In genomic region chr4:106785345-106785744, GRCm38 (mm10) we compare ENCODE assay signal across 11 mouse cellular contexts. TPM values are rescaled to one million over a fixed set of nuclear protein-coding genes. Genes with fewer than 3 reads are reported as not detected.
DNase-seq lines count a peak whose midpoint lies in the region; ATAC-seq lines count a peak whose summit lies in the region.
"Had no signal": no experiment of that assay in that cellular context is flagged by ENCODE, and none has a peak within 500 bp of the region (broad histone marks: within the 10 kb centered on the region; RNA-seq: fewer than 3 reads in every experiment).

No protein-coding gene starts in this region.

- WGBS in heart, embryonic 15.5 days = 79% methylated on average over 7 of the region's 7 CpGs
- WGBS in embryonic facial prominence, embryonic 12.5 days = 61% methylated on average over 7 of the region's 7 CpGs
- WGBS in hindbrain, embryonic 13.5 days = 37% methylated on average over 7 of the region's 7 CpGs
- WGBS in midbrain, embryonic 13.5 days = 42% methylated on average over 7 of the region's 7 CpGs

- H3K4me3 ChIP-seq in heart, embryonic 15.5 days = no peak overlapping the region
- H3K4me3 ChIP-seq in embryonic facial prominence, embryonic 12.5 days = no peak overlapping the region
- H3K4me3 ChIP-seq in hindbrain, embryonic 13.5 days = no peak overlapping the region
- no peak overlapping the region for H3K4me3 ChIP-seq in midbrain, embryonic 13.5 days (replicated peaks)

- H3K4me1 ChIP-seq in heart, embryonic 15.5 days (replicated peaks) = peaks cover 60% of the 10 kb centered on the region
- peaks cover 67% of the 10 kb centered on the region for H3K4me1 ChIP-seq in embryonic facial prominence, embryonic 12.5 days
- H3K4me1 ChIP-seq in hindbrain, embryonic 13.5 days (replicated peaks) = peaks cover 60% of the 10 kb centered on the region
- peaks cover 52% of the 10 kb centered on the region for H3K4me1 ChIP-seq in midbrain, embryonic 13.5 days (replicated peaks)

- H3K4me2 ChIP-seq in heart, embryonic 15.5 days = no peak overlapping the region
- no peak overlapping the region for H3K4me2 ChIP-seq in embryonic facial prominence, embryonic 12.5 days (replicated peaks)
- H3K4me2 ChIP-seq in hindbrain, embryonic 13.5 days = no peak overlapping the region
- no peak overlapping the region; the same call in 1 of the 2 replicates for H3K4me2 ChIP-seq in midbrain, embryonic 13.5 days (replicated peaks)

- H3K9me3 ChIP-seq in heart, embryonic 15.5 days (replicated peaks) = no peaks in the 10 kb centered on the region
- no peaks in the 10 kb centered on the region for H3K9me3 ChIP-seq in embryonic facial prominence, embryonic 12.5 days
- H3K9me3 ChIP-seq in hindbrain, embryonic 13.5 days = no peaks in the 10 kb centered on the region
- H3K9me3 ChIP-seq in midbrain, embryonic 13.5 days = no peaks in the 10 kb centered on the region

- H3K36me3 ChIP-seq in heart, embryonic 15.5 days = no peaks in the 10 kb centered on the region
- H3K36me3 ChIP-seq in embryonic facial prominence, embryonic 12.5 days = no peaks in the 10 kb centered on the region
- no peaks in the 10 kb centered on the region for H3K36me3 ChIP-seq in hindbrain, embryonic 13.5 days
- no peaks in the 10 kb centered on the region for H3K36me3 ChIP-seq in midbrain, embryonic 13.5 days

- peak overlapping the region; percentile 85 for H3K27ac ChIP-seq in heart, embryonic 15.5 days
- peak overlapping the region; percentile 94 for H3K27ac ChIP-seq in embryonic facial prominence, embryonic 12.5 days
- H3K27ac ChIP-seq in hindbrain, embryonic 13.5 days = peak overlapping the region; percentile 88
- peak overlapping the region; percentile 87 for H3K27ac ChIP-seq in midbrain, embryonic 13.5 days

- no peak for DNase-seq in heart, adult 8-10 months (ENCODE audit: low spot score)
- no peak for DNase-seq in layer of hippocampus, postnatal 14 days (ENCODE audit: low spot score in 2 of 2)
- DNase-seq in layer of hippocampus, adult 18-20 months (ENCODE audit: low spot score in 2 of 2) = no peak
- DNase-seq in ovary, postnatal 10 days (ENCODE audit: low spot score) = no peak
- DNase-seq: thymus, postnatal 36 days had no signal

- ATAC-seq in heart, embryonic 15.5 days (replicated peaks; ENCODE audit: insufficient number of reproducible peaks, insufficient read depth, low FRiP score, low read depth) = no peak
- ATAC-seq in embryonic facial prominence, embryonic 12.5 days (ENCODE audit: insufficient number of reproducible peaks, insufficient read depth, low FRiP score, low TSS enrichment) = no peak
- peak; percentile 44; the same call in 1 of the 2 replicates for ATAC-seq in hindbrain, embryonic 13.5 days (ENCODE audit: low FRiP score)
- ATAC-seq in midbrain, embryonic 13.5 days = peak; percentile 59
- ATAC-seq: CD4-positive, CD25-positive, alpha-beta regulatory T cell, adult 4 months had no signal

- H3K9ac ChIP-seq in heart, embryonic 15.5 days = no peak overlapping the region
- no peak overlapping the region for H3K9ac ChIP-seq in embryonic facial prominence, embryonic 12.5 days
- H3K9ac ChIP-seq in hindbrain, embryonic 13.5 days = no peak overlapping the region
- no peak overlapping the region for H3K9ac ChIP-seq in midbrain, embryonic 13.5 days (replicated peaks)

- H3K27me3 ChIP-seq in heart, embryonic 15.5 days = no peaks in the 10 kb centered on the region
- H3K27me3 ChIP-seq in embryonic facial prominence, embryonic 12.5 days = no peaks in the 10 kb centered on the region
- no peaks in the 10 kb centered on the region for H3K27me3 ChIP-seq in hindbrain, embryonic 13.5 days
- no peaks in the 10 kb centered on the region for H3K27me3 ChIP-seq in midbrain, embryonic 13.5 days

RNA-seq across cellular contexts. Expression of gene Acot11, which starts 19.5 kb away (rescaled TPM):
- 6.1 and 6.4 TPM in 2 replicates for polyA plus RNA-seq in heart, embryonic 15.5 days (2015; fragmentation: Nextera tagmentation; extraction: Ambion mirVana)
- total RNA-seq in heart, adult 8-10 months (2022) = 10 to 100 TPM; 26.2 to 44.3 (median 36.4) TPM
- 1.9 and 3.0 TPM in 2 replicates for polyA plus RNA-seq in embryonic facial prominence, embryonic 12.5 days (2016; fragmentation: Nextera tagmentation; extraction: Ambion mirVana)
- polyA plus RNA-seq in hindbrain, embryonic 13.5 days (2015; fragmentation: Nextera tagmentation; extraction: Ambion mirVana) = 1.3 and 1.5 TPM in 2 replicates
- 1.00 and 1.4 TPM in 2 replicates for polyA plus RNA-seq in midbrain, embryonic 13.5 days (2015; fragmentation: Nextera tagmentation; extraction: Ambion mirVana)
- 10 to 100 TPM; 43.7 to 53.3 TPM for total RNA-seq in layer of hippocampus, postnatal 14 days (2021)
- total RNA-seq in layer of hippocampus, adult 18-20 months (2021) = 10 to 100 TPM; 46.7 to 52.6 TPM

RNA-seq across cellular contexts. Expression of gene Fam151a, which starts 51.7 kb away (rescaled TPM):
- 0.31 and 0.36 TPM in 2 replicates for polyA plus RNA-seq in heart, embryonic 15.5 days (2015; fragmentation: Nextera tagmentation; extraction: Ambion mirVana)
- total RNA-seq in heart, adult 8-10 months (2022) = under 1 TPM; 0.14 to 0.47 (median 0.19) TPM
- polyA plus RNA-seq in embryonic facial prominence, embryonic 12.5 days (2016; fragmentation: Nextera tagmentation; extraction: Ambion mirVana) = 0.19 TPM in 1 of 2 replicates, not detected in the other
- not detected in 2 replicates for polyA plus RNA-seq in hindbrain, embryonic 13.5 days (2015; fragmentation: Nextera tagmentation; extraction: Ambion mirVana)
- polyA plus RNA-seq in midbrain, embryonic 13.5 days (2015; fragmentation: Nextera tagmentation; extraction: Ambion mirVana) = not detected in 2 replicates
- not detected for total RNA-seq in layer of hippocampus, postnatal 14 days (2021)
- not detected for total RNA-seq in layer of hippocampus, adult 18-20 months (2021)
- total RNA-seq: left cerebral cortex, postnatal 25 days had no signal
- polyA plus RNA-seq: CD4-positive, CD25-positive, alpha-beta regulatory T cell, adult 4 months had no signal

RNA-seq across cellular contexts. Expression of gene Mroh7, which starts 54.6 kb away (rescaled TPM):
- polyA plus RNA-seq in heart, embryonic 15.5 days (2015; fragmentation: Nextera tagmentation; extraction: Ambion mirVana) = 0.68 and 0.87 TPM in 2 replicates
- 1 to 10 TPM in 1 of 4 experiments, under 1 TPM in 3; 0.25 to 1.7 (median 0.40) TPM for total RNA-seq in heart, adult 8-10 months (2022)
- 0.58 TPM in 1 of 2 replicates, not detected in the other for polyA plus RNA-seq in embryonic facial prominence, embryonic 12.5 days (2016; fragmentation: Nextera tagmentation; extraction: Ambion mirVana)
- polyA plus RNA-seq in hindbrain, embryonic 13.5 days (2015; fragmentation: Nextera tagmentation; extraction: Ambion mirVana) = 0.21 and 0.36 TPM in 2 replicates
- 0.17 and 0.22 TPM in 2 replicates for polyA plus RNA-seq in midbrain, embryonic 13.5 days (2015; fragmentation: Nextera tagmentation; extraction: Ambion mirVana)
- 1 to 10 TPM; 1.5 to 2.1 TPM for total RNA-seq in layer of hippocampus, postnatal 14 days (2021)
- total RNA-seq in layer of hippocampus, adult 18-20 months (2021) = 1 to 10 TPM; 4.1 to 5.0 TPM
- polyA plus RNA-seq: CD4-positive, CD25-positive, alpha-beta regulatory T cell, adult 4 months had no signal

Comparison
In these comparisons a context has a peak if more than half of its experiments do, and no peak if none do; other contexts are left out.
1. ATAC-seq: peak in hindbrain, embryonic 13.5 days (single experiment) and midbrain, embryonic 13.5 days (single experiment); none in heart, embryonic 15.5 days (single experiment) and embryonic facial prominence, embryonic 12.5 days (single experiment).
2. Peak in every context shown above with its lines, with median percentiles within 50 percentile points of each other: H3K27ac ChIP-seq.